Mouse (Mus musculus): ENCODE results near the gene Shpk.
A peak's percentile ranks its signal among the peaks of the same experiment; 100 is the strongest.

Gene Shpk

DNA sequence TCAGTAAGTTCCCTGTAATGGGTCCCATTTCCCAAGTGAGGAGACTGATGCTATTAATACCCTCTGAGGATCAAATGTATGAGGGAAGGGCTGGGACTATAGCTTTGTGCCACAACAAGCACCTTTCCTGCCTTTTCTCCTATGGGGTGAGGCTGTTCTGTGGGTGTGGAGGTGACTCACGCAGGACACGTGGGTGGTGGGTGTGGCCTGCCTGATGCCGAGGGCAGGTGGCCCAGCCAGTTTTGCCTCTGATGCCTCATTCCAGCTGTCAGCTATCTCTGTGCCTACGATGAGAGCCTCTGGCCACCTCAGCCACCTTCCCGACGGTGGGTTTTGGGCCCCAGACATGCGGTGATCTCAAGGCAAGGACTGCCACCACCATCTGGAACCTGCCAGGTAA, 68.0 kb downstream of the Shpk start, which contains the start of gene Trpv3:
Trpv3 (plus strand) TSS at position 122 of the 400 bp plus-strand sequence.
- peak; percentile 52 to 59 for DNase-seq (ENCODE audit: low spot score in 2 of 2)

Measured in urinary bladder, adult 18-20 months (tissue).